Mouse (Mus musculus) forebrain, embryonic 11.5 days (tissue): ENCODE measurements around the gene Muc20. TPM values are rescaled to one million over a fixed set of nuclear protein-coding genes. Genes with fewer than 3 reads are reported as not detected.

Experiments used
- ATAC-seq: fragments of 200-750 bp; cut with Nextera tagmentation; replicated peaks from 2 replicates; pipeline ENCODE4 v1.8.0; 2017; ENCODE audit warnings: moderate TSS enrichment; ENCODE audit not compliant: low FRiP score
- DNase-seq: peaks from one replicate; pipeline ENCODE4 v3.0.0-alpha.2; 2017; ENCODE audit warnings: low spot score
- H3K27ac ChIP-seq: fragments of 300-500 bp; sonication (generic); 2 replicates; pipeline ENCODE4 v1.5.1; 2014; ENCODE audit warnings: low read depth, low read length
- H3K27me3 ChIP-seq: fragments of 300-500 bp; sonication (generic); 2 replicates; pipeline ENCODE4 v1.6.1; 2014; ENCODE audit warnings: mild to moderate bottlenecking, low read length, mixed read lengths; ENCODE audit not compliant: control insufficient read depth, insufficient read depth
- H3K36me3 ChIP-seq: fragments of 300-500 bp; sonication (generic); 2 replicates; pipeline ENCODE4 v1.6.1; 2014; ENCODE audit warnings: mild to moderate bottlenecking, low read length, moderate library complexity, mixed read lengths; ENCODE audit not compliant: control insufficient read depth, insufficient read depth
- H3K4me1 ChIP-seq: fragments of 300-500 bp; sonication (generic); replicated peaks from 2 replicates; pipeline ENCODE4 v1.6.1; 2014; ENCODE audit warnings: low read length, mixed read lengths; ENCODE audit not compliant: control insufficient read depth, insufficient read depth
- H3K4me2 ChIP-seq: fragments of 300-500 bp; sonication (generic); 2 replicates; pipeline ENCODE4 v1.6.1; 2014; ENCODE audit warnings: low read depth, mild to moderate bottlenecking, low read length, moderate library complexity, mixed read lengths; ENCODE audit not compliant: severe bottlenecking
- H3K4me3 ChIP-seq: fragments of 300-500 bp; sonication (generic); 2 replicates; pipeline ENCODE4 v1.5.1; 2014; ENCODE audit warnings: low read depth, low read length
- H3K9ac ChIP-seq: fragments of 300-500 bp; sonication (generic); 2 replicates; pipeline ENCODE4 v1.6.1; 2014; ENCODE audit warnings: low read length
- H3K9me3 ChIP-seq: fragments of 300-500 bp; sonication (generic); 2 replicates; pipeline ENCODE4 v1.6.1; 2016; ENCODE audit warnings: low read length, mixed read lengths; ENCODE audit not compliant: control insufficient read depth
- WGBS: fragments of 180-500 bp; shearing (Covaris S2); extraction: QIAGEN DNeasy Blood & Tissue Kit; methylation state at CpG from one replicate; pipeline ENCODE4 v1.1.7; 2014; 5-methylcytosine and 5-hydroxymethylcytosine counted together
- polyA plus RNA-seq: library from polyadenylated mRNA; unstranded; fragments of >200 nt; fragmentation: Nextera tagmentation; extraction: Ambion mirVana; gene quantifications from 2 replicates; pipeline ENCODE4 v1.2.1, GENCODE M21; 2014

Muc20 gene
- polyA plus RNA-seq, result not detected in 2 replicates

GRCm38 (mm10) chr16:32797426-32797689 is at the start of gene Muc20:
Gene Muc20 (minus strand): TSS chr16:32797435.
- no peak within 1 kb of the TSS for H3K27ac ChIP-seq
- H3K4me1 ChIP-seq, result no peaks in the 10 kb centered on the region
- no peak within 1 kb of the TSS for H3K4me2 ChIP-seq
- no peaks in the 10 kb centered on the region for H3K27me3 ChIP-seq
- no peak within 1 kb of the TSS for H3K4me3 ChIP-seq
- no peaks in the 10 kb centered on the region for H3K9me3 ChIP-seq
- WGBS, result 84% methylated on average over 3 of the region's 3 CpGs
- ATAC-seq, result no peak
- H3K9ac ChIP-seq, result no peak within 1 kb of the TSS
- H3K36me3 ChIP-seq, result no peaks in the 10 kb centered on the region
- no peak for DNase-seq

- Histone ChIP-seq H3K36me3 (peaks cover 1% of the 10 kb centered on the region; the same call in 1 of the 2 replicates), H3K27ac (no peak overlapping the region), H3K27me3 (no peaks in the 10 kb centered on the region), H3K9ac (no peak overlapping the region), H3K9me3 (no peaks in the 10 kb centered on the region), H3K4me1 (no peaks in the 10 kb centered on the region), H3K4me3 (no peak overlapping the region), H3K4me2 (no peak overlapping the region)
- ATAC-seq (no peak), DNase-seq (no peak)
- WGBS, result 84% methylated on average over 4 of the region's 4 CpGs
These were observed 34.3 kb upstream of the Muc20 start for GRCm38 (mm10) chr16:32831501-32831900.

GRCm38 (mm10) chr16:32829104-32829503 is 31.9 kb upstream of the Muc20 start:
- no peaks in the 10 kb centered on the region for H3K4me1 ChIP-seq
- H3K4me3 ChIP-seq, result no peak overlapping the region
- ATAC-seq, result no peak
- no peak overlapping the region for H3K27ac ChIP-seq
- no peak overlapping the region for H3K9ac ChIP-seq
- no peak overlapping the region for H3K4me2 ChIP-seq
- WGBS, result 93% methylated on average over 11 of the region's 11 CpGs
- DNase-seq, result no peak
- H3K36me3 ChIP-seq, result peaks cover 9% of the 10 kb centered on the region; the same call in 1 of the 2 replicates
- no peaks in the 10 kb centered on the region for H3K27me3 ChIP-seq
- no peaks in the 10 kb centered on the region for H3K9me3 ChIP-seq

- Histone ChIP-seq H3K4me3 (no peak overlapping the region), H3K9me3 (no peaks in the 10 kb centered on the region), H3K36me3 (peaks cover 10% of the 10 kb centered on the region; the same call in 1 of the 2 replicates), H3K9ac (no peak overlapping the region), H3K4me2 (no peak overlapping the region), H3K27ac (no peak overlapping the region), H3K27me3 (no peaks in the 10 kb centered on the region), H3K4me1 (no peaks in the 10 kb centered on the region)
- DNase-seq (no peak), ATAC-seq (no peak)
- 96% methylated on average over 11 of the region's 11 CpGs for WGBS
These were observed 29.3 kb upstream of the Muc20 start for GRCm38 (mm10) chr16:32826521-32826920.

- Histone ChIP-seq H3K9me3 (no peaks in the 10 kb centered on the region), H3K4me2 (no peak overlapping the region), H3K36me3 (peaks cover 10% of the 10 kb centered on the region; the same call in 1 of the 2 replicates), H3K27ac (no peak overlapping the region), H3K4me3 (no peak overlapping the region), H3K9ac (no peak overlapping the region), H3K27me3 (no peaks in the 10 kb centered on the region), H3K4me1 (no peaks in the 10 kb centered on the region)
- ATAC-seq, result no peak
- WGBS, result 89% methylated on average over 12 of the region's 12 CpGs
- no peak for DNase-seq
These were observed 28.1 kb upstream of the Muc20 start for GRCm38 (mm10) chr16:32825380-32825779.

GRCm38 (mm10) chr16:32824061-32824460 is 26.8 kb upstream of the Muc20 start:
- DNase-seq (no peak), ATAC-seq (no peak)
- H3K4me2 ChIP-seq, result no peak overlapping the region
- no peak overlapping the region for H3K4me3 ChIP-seq
- no peak overlapping the region for H3K27ac ChIP-seq
- H3K27me3 ChIP-seq, result no peaks in the 10 kb centered on the region
- H3K4me1 ChIP-seq, result no peaks in the 10 kb centered on the region
- H3K36me3 ChIP-seq, result peaks cover 10% of the 10 kb centered on the region; the same call in 1 of the 2 replicates
- H3K9me3 ChIP-seq, result no peaks in the 10 kb centered on the region
- 96% methylated on average over 13 of the region's 13 CpGs for WGBS
- no peak overlapping the region for H3K9ac ChIP-seq

- H3K4me3 ChIP-seq, result no peak overlapping the region
- no peak overlapping the region for H3K4me2 ChIP-seq
- no peaks in the 10 kb centered on the region for H3K27me3 ChIP-seq
- no peak for ATAC-seq
- WGBS, result 94% methylated on average over 8 of the region's 8 CpGs
- H3K36me3 ChIP-seq, result peaks cover 10% of the 10 kb centered on the region; the same call in 1 of the 2 replicates
- no peak for DNase-seq
- H3K9me3 ChIP-seq, result no peaks in the 10 kb centered on the region
- H3K4me1 ChIP-seq, result no peaks in the 10 kb centered on the region
- H3K27ac ChIP-seq, result no peak overlapping the region
- H3K9ac ChIP-seq, result no peak overlapping the region
These were observed 26.3 kb upstream of the Muc20 start for GRCm38 (mm10) chr16:32823487-32823886.

- DNase-seq, result no peak
- 89% methylated on average over 5 of the region's 5 CpGs for WGBS
- ATAC-seq, result no peak
- H3K4me1 ChIP-seq, result no peaks in the 10 kb centered on the region
- no peak overlapping the region for H3K9ac ChIP-seq
- no peak overlapping the region for H3K4me3 ChIP-seq
- no peaks in the 10 kb centered on the region for H3K27me3 ChIP-seq
- H3K9me3 ChIP-seq, result no peaks in the 10 kb centered on the region
- no peak overlapping the region for H3K4me2 ChIP-seq
- peaks cover 10% of the 10 kb centered on the region; the same call in 1 of the 2 replicates for H3K36me3 ChIP-seq
- no peak overlapping the region for H3K27ac ChIP-seq
These were observed 25.6 kb upstream of the Muc20 start for GRCm38 (mm10) chr16:32822881-32823280.

- no peak for ATAC-seq
- H3K4me3 ChIP-seq, result no peak overlapping the region
- H3K36me3 ChIP-seq, result peaks cover 10% of the 10 kb centered on the region; the same call in 1 of the 2 replicates
These were observed 25.2 kb upstream of the Muc20 start for GRCm38 (mm10) chr16:32822450-32822827.

More at GRCm38 (mm10) chr16:32822450-32822827, 25.2 kb upstream of the Muc20 start:
- Histone ChIP-seq H3K9me3 (no peaks in the 10 kb centered on the region), H3K27me3 (no peaks in the 10 kb centered on the region), H3K4me1 (no peaks in the 10 kb centered on the region), H3K4me2 (no peak overlapping the region), H3K9ac (no peak overlapping the region), H3K27ac (no peak overlapping the region)
- 91% methylated on average over 6 of the region's 6 CpGs for WGBS
- DNase-seq, result no peak
